ENCODE assay signal across 18 mouse cellular contexts in genomic region chr9:60950161-60950560, GRCm38 (mm10).
DNase-seq lines count a peak whose midpoint lies in the region; ATAC-seq and TF ChIP-seq lines count a peak whose summit lies in the region.
"Had no signal": no experiment of that assay in that cellular context is flagged by ENCODE, and none has a peak within 500 bp of the region (broad histone marks: within the 10 kb centered on the region; RNA-seq: fewer than 3 reads in every experiment).

No protein-coding gene starts in this region.

- no peak overlapping the region for H3K4me2 ChIP-seq in forebrain, embryonic 13.5 days
- H3K4me2 ChIP-seq in forebrain, embryonic 15.5 days (replicated peaks) = no peak overlapping the region
- no peak overlapping the region for H3K4me2 ChIP-seq in midbrain, postnatal 0 days (ENCODE audit: low read depth, low read length, poor library complexity, severe bottlenecking)
- H3K4me2 ChIP-seq in midbrain, embryonic 13.5 days (replicated peaks) = no peak overlapping the region
- H3K4me2 ChIP-seq: hindbrain, embryonic 12.5 days had no signal

- no peaks in the 10 kb centered on the region for H3K79me2 ChIP-seq in heart, adult 2 months (replicated peaks; ENCODE audit: control insufficient read depth, insufficient read depth, low read length)

- H3K36me3 ChIP-seq in forebrain, embryonic 13.5 days (ENCODE audit: poor library complexity, severe bottlenecking) = no peaks in the 10 kb centered on the region
- H3K36me3 ChIP-seq in forebrain, embryonic 15.5 days = no peaks in the 10 kb centered on the region
- H3K36me3 ChIP-seq in midbrain, embryonic 10.5 days = no peaks in the 10 kb centered on the region
- H3K36me3 ChIP-seq in midbrain, postnatal 0 days (ENCODE audit: insufficient read depth, low read length) = no peaks in the 10 kb centered on the region
- H3K36me3 ChIP-seq in midbrain, embryonic 13.5 days = no peaks in the 10 kb centered on the region
- H3K36me3 ChIP-seq in heart, adult 2 months (ENCODE audit: control insufficient read depth, insufficient read depth, low read length) = no peaks in the 10 kb centered on the region
- H3K36me3 ChIP-seq: heart, embryonic 10.5 days; hindbrain, embryonic 12.5 days had no signal

- peak; percentile 10 for DNase-seq in cerebellum, adult 9-11 months
- no peak for DNase-seq in cerebellum, postnatal 4 days (ENCODE audit: low spot score in 2 of 2)
- DNase-seq in midbrain, embryonic 10.5 days (ENCODE audit: low spot score) = no peak
- no peak for DNase-seq in midbrain, postnatal 0 days (ENCODE audit: low spot score)
- DNase-seq in heart, adult 2 months = no peak
- DNase-seq: adrenal gland, postnatal 14 days; gastrocnemius, postnatal 36 days; heart, adult 11 months; heart, postnatal 10 days; heart, postnatal 4 days; kidney, adult 11 months had no signal

- no peak for TF ChIP-seq CTCF in midbrain, postnatal 0 days (IDR thresholded peaks at IDR 0.05)
- no peak for TF ChIP-seq CTCF in heart, adult 2 months (IDR thresholded peaks at IDR 0.05)

- peaks cover 21% of the 10 kb centered on the region for H3K4me1 ChIP-seq in forebrain, embryonic 13.5 days
- H3K4me1 ChIP-seq in forebrain, embryonic 15.5 days = peaks cover 18% of the 10 kb centered on the region
- peaks cover 32% of the 10 kb centered on the region for H3K4me1 ChIP-seq in midbrain, embryonic 10.5 days
- peaks cover 12% of the 10 kb centered on the region for H3K4me1 ChIP-seq in midbrain, postnatal 0 days (ENCODE audit: insufficient read depth, low read length)
- H3K4me1 ChIP-seq in midbrain, embryonic 13.5 days (replicated peaks) = peaks cover 30% of the 10 kb centered on the region
- no peaks in the 10 kb centered on the region; the same call in 1 of the 2 replicates for H3K4me1 ChIP-seq in heart, adult 2 months (ENCODE audit: control insufficient read depth, insufficient read depth, low read length)

- no peak overlapping the region for H3K4me3 ChIP-seq in forebrain, embryonic 13.5 days
- H3K4me3 ChIP-seq in forebrain, embryonic 15.5 days = no peak overlapping the region
- no peak overlapping the region for H3K4me3 ChIP-seq in midbrain, embryonic 10.5 days
- H3K4me3 ChIP-seq in midbrain, postnatal 0 days (ENCODE audit: low read depth, low read length) = no peak overlapping the region
- H3K4me3 ChIP-seq in midbrain, embryonic 13.5 days (replicated peaks) = no peak overlapping the region
- H3K4me3 ChIP-seq in heart, adult 2 months = no peak overlapping the region
- H3K4me3 ChIP-seq: heart, embryonic 10.5 days; hindbrain, embryonic 12.5 days had no signal

- intact Hi-C loops in heart, adult 2 months (cut with DNase I) = no loop called here

- ATAC-seq in forebrain, embryonic 13.5 days = no peak
- ATAC-seq in forebrain, embryonic 15.5 days (replicated peaks) = no peak
- no peak for ATAC-seq in midbrain, postnatal 0 days (ENCODE audit: low FRiP score)
- ATAC-seq in midbrain, embryonic 13.5 days = no peak
- ATAC-seq: activated CD4-positive, CD25-positive, alpha-beta regulatory T cell, adult 4 months; Patski had no signal

- H3K27ac ChIP-seq in forebrain, embryonic 13.5 days = peak overlapping the region; percentile 88
- no peak overlapping the region for H3K27ac ChIP-seq in forebrain, embryonic 15.5 days (replicated peaks)
- peak overlapping the region; percentile 83 for H3K27ac ChIP-seq in midbrain, embryonic 10.5 days (replicated peaks)
- no peak overlapping the region for H3K27ac ChIP-seq in midbrain, postnatal 0 days (ENCODE audit: low read depth, low read length)
- H3K27ac ChIP-seq in midbrain, embryonic 13.5 days = peak overlapping the region; percentile 66; the same call in 1 of the 2 replicates
- H3K27ac ChIP-seq in heart, adult 2 months = no peak overlapping the region
- H3K27ac ChIP-seq: heart, embryonic 10.5 days had no signal

- H3K9me3 ChIP-seq in forebrain, embryonic 13.5 days (replicated peaks) = no peaks in the 10 kb centered on the region
- H3K9me3 ChIP-seq in forebrain, embryonic 15.5 days = no peaks in the 10 kb centered on the region
- no peaks in the 10 kb centered on the region for H3K9me3 ChIP-seq in midbrain, embryonic 10.5 days (replicated peaks)
- H3K9me3 ChIP-seq in midbrain, postnatal 0 days (ENCODE audit: low read length) = no peaks in the 10 kb centered on the region
- H3K9me3 ChIP-seq in midbrain, embryonic 13.5 days = no peaks in the 10 kb centered on the region
- H3K9me3 ChIP-seq: heart, embryonic 10.5 days; hindbrain, embryonic 12.5 days had no signal

- H3K9ac ChIP-seq in forebrain, embryonic 13.5 days = no peak overlapping the region
- H3K9ac ChIP-seq in forebrain, embryonic 15.5 days (replicated peaks) = no peak overlapping the region
- no peak overlapping the region for H3K9ac ChIP-seq in midbrain, postnatal 0 days (replicated peaks; ENCODE audit: low read length, poor library complexity, severe bottlenecking)
- H3K9ac ChIP-seq in midbrain, embryonic 13.5 days (replicated peaks) = no peak overlapping the region
- H3K9ac ChIP-seq in heart, adult 2 months (ENCODE audit: low read depth, low read length) = no peak overlapping the region
- H3K9ac ChIP-seq: hindbrain, embryonic 12.5 days had no signal

- TF ChIP-seq POLR2A in heart, adult 2 months (IDR thresholded peaks at IDR 0.05; ENCODE audit: insufficient read depth, low read depth, low read length) = no peak

- WGBS in forebrain, embryonic 13.5 days = 95% methylated on average over 5 of the region's 5 CpGs
- WGBS in forebrain, embryonic 15.5 days = 81% methylated on average over 5 of the region's 5 CpGs
- 89% methylated on average over 5 of the region's 5 CpGs for WGBS in midbrain, embryonic 10.5 days
- WGBS in midbrain, postnatal 0 days = 91% methylated on average over 5 of the region's 5 CpGs
- WGBS in midbrain, embryonic 13.5 days = 95% methylated on average over 5 of the region's 5 CpGs
- WGBS in heart, adult 2 months = 97% methylated on average over 5 of the region's 5 CpGs

- TF ChIP-seq EP300 in heart, adult 2 months (IDR thresholded peaks at IDR 0.05; ENCODE audit: insufficient read depth, low read depth, low read length) = no peak

- peaks cover 7% of the 10 kb centered on the region for H3K27me3 ChIP-seq in forebrain, embryonic 13.5 days
- H3K27me3 ChIP-seq in forebrain, embryonic 15.5 days = no peaks in the 10 kb centered on the region
- H3K27me3 ChIP-seq in midbrain, embryonic 10.5 days (ENCODE audit: low read depth, poor library complexity, severe bottlenecking) = peaks cover 25% of the 10 kb centered on the region
- no peaks in the 10 kb centered on the region; the same call in 1 of the 2 replicates for H3K27me3 ChIP-seq in midbrain, postnatal 0 days (ENCODE audit: insufficient read depth, low read length)
- H3K27me3 ChIP-seq in midbrain, embryonic 13.5 days = peaks cover 7% of the 10 kb centered on the region; the same call in 1 of the 2 replicates
- no peaks in the 10 kb centered on the region for H3K27me3 ChIP-seq in heart, adult 2 months (ENCODE audit: control insufficient read depth, insufficient read depth, low read length)
- H3K27me3 ChIP-seq: Patski had no signal

Comparison
In these comparisons a context has a peak if more than half of its experiments do, and no peak if none do; other contexts are left out.
1. H3K27ac ChIP-seq: peak in forebrain, embryonic 13.5 days (single experiment), midbrain, embryonic 10.5 days (single experiment) and midbrain, embryonic 13.5 days (single experiment); none in forebrain, embryonic 15.5 days (single experiment), midbrain, postnatal 0 days (single experiment) and heart, adult 2 months (single experiment).